In the genomic region with DNA sequence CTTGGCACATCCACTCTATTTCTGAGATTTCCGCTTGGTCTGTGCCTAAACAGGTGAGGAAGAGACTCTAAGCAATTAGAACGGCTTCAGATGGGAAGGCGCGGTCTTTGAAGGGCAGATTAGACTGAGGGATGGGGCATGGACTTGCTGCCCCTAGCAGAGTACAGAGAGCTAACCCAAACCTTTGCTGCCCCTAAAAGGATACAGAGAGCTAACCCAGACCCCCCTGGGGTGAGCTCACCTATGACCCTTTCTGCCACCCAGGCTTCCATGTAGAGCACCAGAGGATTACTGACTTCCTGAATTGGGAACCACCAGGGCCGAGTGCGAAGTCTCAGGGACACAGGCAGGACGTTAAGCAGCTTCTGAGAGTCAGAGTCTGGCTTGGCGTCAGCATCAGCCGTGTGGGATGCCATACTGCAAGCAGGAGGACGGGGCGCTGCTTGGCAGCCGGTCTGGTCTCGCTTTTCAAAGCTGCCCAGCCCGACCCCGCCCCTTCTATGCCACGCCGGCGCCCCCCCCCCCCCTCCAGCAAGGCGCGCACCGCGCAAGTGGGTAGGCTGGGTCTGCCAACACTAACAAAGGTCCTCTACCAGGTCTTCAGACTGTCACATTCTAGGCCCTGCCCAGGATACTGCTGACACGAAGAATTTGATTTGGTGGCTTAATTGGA, we compare ENCODE assay signal across 8 mouse cellular contexts. TPM values are rescaled to one million over a fixed set of nuclear protein-coding genes. Genes with fewer than 3 reads are reported as not detected.
DNase-seq lines count a peak whose midpoint lies in the region; ATAC-seq and TF ChIP-seq lines count a peak whose summit lies in the region.

TSS of gene Ooep (minus strand) at position 613 of the 673 bp plus-strand sequence.

- ATAC-seq in kidney, postnatal 0 days (replicated peaks; ENCODE audit: low FRiP score, low read depth): peak; percentile 90
- peak; percentile 89 for ATAC-seq in forebrain, embryonic 11.5 days (replicated peaks; ENCODE audit: low FRiP score)
- peak; percentile 91 for ATAC-seq in midbrain, embryonic 12.5 days (ENCODE audit: low FRiP score, low read depth)
- peak; percentile 47; the same call in 1 of the 2 replicates for ATAC-seq in stomach, postnatal 0 days (ENCODE audit: low FRiP score, low TSS enrichment)
- ATAC-seq in monocyte, adult 5-6 weeks (replicated peaks; ENCODE audit: insufficient number of reproducible peaks, low FRiP score, low TSS enrichment, poor library complexity, severe bottlenecking): no peak

- no peak within 1 kb of the TSS for H3K27ac ChIP-seq in kidney, postnatal 0 days
- no peak within 1 kb of the TSS for H3K27ac ChIP-seq in forebrain, embryonic 11.5 days (ENCODE audit: low read depth, low read length)
- no peak within 1 kb of the TSS for H3K27ac ChIP-seq in midbrain, embryonic 12.5 days (replicated peaks)
- H3K27ac ChIP-seq in stomach, postnatal 0 days (replicated peaks): no peak within 1 kb of the TSS; the same call in 1 of the 2 replicates

- H3K9ac ChIP-seq in kidney, postnatal 0 days (ENCODE audit: low read depth, low read length): no peak within 1 kb of the TSS
- peak within 1 kb of the TSS; percentile 51; the same call in 1 of the 2 replicates for H3K9ac ChIP-seq in forebrain, embryonic 11.5 days (ENCODE audit: low read length)
- peak within 1 kb of the TSS; percentile 41 for H3K9ac ChIP-seq in midbrain, embryonic 12.5 days (replicated peaks)
- H3K9ac ChIP-seq in stomach, postnatal 0 days (ENCODE audit: low read length): 0 out of 2 replicates have a peak within 1 kb of the TSS, but pooled peaks have one; percentile 14

- H3K4me3 ChIP-seq in kidney, postnatal 0 days (replicated peaks; ENCODE audit: low read depth, low read length): peak within 1 kb of the TSS; percentile 8; the same call in 1 of the 2 replicates
- H3K4me3 ChIP-seq in forebrain, embryonic 11.5 days (ENCODE audit: low read depth, low read length): peak within 1 kb of the TSS; percentile 31
- peak within 1 kb of the TSS; percentile 38 for H3K4me3 ChIP-seq in midbrain, embryonic 12.5 days
- peak within 1 kb of the TSS; percentile 24; the same call in 1 of the 2 replicates for H3K4me3 ChIP-seq in stomach, postnatal 0 days (ENCODE audit: low read depth, low read length)

- H3K9me3 ChIP-seq in kidney, postnatal 0 days (replicated peaks; ENCODE audit: low read length): no peaks in the 10 kb centered on the region
- no peaks in the 10 kb centered on the region for H3K9me3 ChIP-seq in forebrain, embryonic 11.5 days (ENCODE audit: control insufficient read depth, low read length)
- no peaks in the 10 kb centered on the region for H3K9me3 ChIP-seq in midbrain, embryonic 12.5 days
- no peaks in the 10 kb centered on the region for H3K9me3 ChIP-seq in stomach, postnatal 0 days (ENCODE audit: control insufficient read depth, low read length)

- peak within 1 kb of the TSS; percentile 59 for H3K4me2 ChIP-seq in kidney, postnatal 0 days (ENCODE audit: low read length)
- H3K4me2 ChIP-seq in forebrain, embryonic 11.5 days (ENCODE audit: low read depth, low read length, severe bottlenecking): peak within 1 kb of the TSS; percentile 65
- peak within 1 kb of the TSS; percentile 68 for H3K4me2 ChIP-seq in midbrain, embryonic 12.5 days (replicated peaks)
- peak within 1 kb of the TSS; percentile 50 for H3K4me2 ChIP-seq in stomach, postnatal 0 days (replicated peaks; ENCODE audit: low read depth)

- 5% methylated on average over 23 of the region's 23 CpGs for WGBS in kidney, postnatal 0 days
- 4% methylated on average over 18 of the region's 23 CpGs for WGBS in forebrain, embryonic 11.5 days
- WGBS in midbrain, embryonic 12.5 days: 4% methylated on average over 22 of the region's 23 CpGs
- 6% methylated on average over 20 of the region's 23 CpGs for WGBS in stomach, postnatal 0 days

- peaks cover 6% of the 10 kb centered on the region; the same call in 1 of the 2 replicates for H3K4me1 ChIP-seq in kidney, postnatal 0 days (replicated peaks; ENCODE audit: insufficient read depth, low read length)
- peaks cover 7% of the 10 kb centered on the region; the same call in 1 of the 2 replicates for H3K4me1 ChIP-seq in forebrain, embryonic 11.5 days (replicated peaks; ENCODE audit: control insufficient read depth, insufficient read depth, low read length)
- peaks cover 10% of the 10 kb centered on the region for H3K4me1 ChIP-seq in midbrain, embryonic 12.5 days
- no peaks in the 10 kb centered on the region; the same call in 1 of the 2 replicates for H3K4me1 ChIP-seq in stomach, postnatal 0 days (replicated peaks; ENCODE audit: control insufficient read depth, insufficient read depth)

- no peak for TF ChIP-seq EP300 in stomach, postnatal 0 days (optimal IDR thresholded peaks at IDR 0.05)

- no peaks in the 10 kb centered on the region for H3K36me3 ChIP-seq in kidney, postnatal 0 days (ENCODE audit: insufficient read depth, low read length)
- no peaks in the 10 kb centered on the region for H3K36me3 ChIP-seq in forebrain, embryonic 11.5 days (ENCODE audit: control insufficient read depth, insufficient read depth, low read length)
- no peaks in the 10 kb centered on the region for H3K36me3 ChIP-seq in midbrain, embryonic 12.5 days
- H3K36me3 ChIP-seq in stomach, postnatal 0 days (ENCODE audit: control insufficient read depth, insufficient read depth, low read length): no peaks in the 10 kb centered on the region

- TF ChIP-seq CTCF in kidney, postnatal 0 days (IDR thresholded peaks at IDR 0.05; ENCODE audit: low read depth): peak; percentile 9; the same call in 1 of the 2 replicates
- TF ChIP-seq CTCF in stomach, postnatal 0 days (IDR thresholded peaks at IDR 0.05; ENCODE audit: low read depth): peak; percentile 23; the same call in 1 of the 2 replicates

- DNase-seq in kidney, postnatal 0 days (ENCODE audit: low spot score): peak; percentile 61
- no peak for DNase-seq in kidney, adult 9 months
- peak; percentile 46 for DNase-seq in brain, adult 2 months (ENCODE audit: low read depth, low spot score)
- peak; percentile 83 for DNase-seq in forebrain, embryonic 11.5 days (ENCODE audit: low spot score)
- DNase-seq in layer of hippocampus, postnatal 25 days (ENCODE audit: extremely low spot score in 1 of 2, low spot score in 1 of 2): peak; percentile 7 to 16
- DNase-seq in stomach, postnatal 0 days (ENCODE audit: low spot score): peak; percentile 61

- no peaks in the 10 kb centered on the region for H3K27me3 ChIP-seq in kidney, postnatal 0 days (ENCODE audit: insufficient read depth, low read length)
- H3K27me3 ChIP-seq in forebrain, embryonic 11.5 days (ENCODE audit: control insufficient read depth, insufficient read depth, low read length): no peaks in the 10 kb centered on the region
- peaks cover 13% of the 10 kb centered on the region; the same call in 1 of the 2 replicates for H3K27me3 ChIP-seq in midbrain, embryonic 12.5 days
- H3K27me3 ChIP-seq in stomach, postnatal 0 days (ENCODE audit: control insufficient read depth, insufficient read depth, low read length): no peaks in the 10 kb centered on the region

RNA-seq across cellular contexts. Expression of gene Ooep, which starts in this region (rescaled TPM):
- polyA plus RNA-seq in kidney, postnatal 0 days (2015; fragmentation: Nextera tagmentation; extraction: Ambion mirVana): 2.9 and 3.0 TPM in 2 replicates
- polyA plus RNA-seq in forebrain, embryonic 11.5 days (2014; fragmentation: Nextera tagmentation; extraction: Ambion mirVana): 4.7 and 5.2 TPM in 2 replicates
- total RNA-seq in layer of hippocampus, postnatal 25 days (2021): not detected
- polyA plus RNA-seq in midbrain, embryonic 12.5 days (2016; fragmentation: Nextera tagmentation; extraction: Ambion mirVana): 2.4 and 3.6 TPM in 2 replicates
- polyA plus RNA-seq in stomach, postnatal 0 days (2015; fragmentation: Nextera tagmentation; extraction: Ambion mirVana): 0.81 and 0.90 TPM in 2 replicates
- 0.87 TPM in 1 of 3 replicates, not detected in the others for total RNA-seq in monocyte, adult 5-6 weeks (2017)

Comparison
In these comparisons a context has a peak if more than half of its experiments do, and no peak if none do; other contexts are left out.
1. Peak in DNase-seq in layer of hippocampus, postnatal 25 days; RNA of the gene not detected or under 1 TPM.
2. Peak in DNase-seq, ATAC-seq, H3K4me3 ChIP-seq, H3K9ac ChIP-seq and H3K4me2 ChIP-seq in stomach, postnatal 0 days; RNA of the gene not detected or under 1 TPM.